Comparison of ENCODE assay signal across 11 mouse cellular contexts in genomic region chr1:193448793-193449393, GRCm38 (mm10).
A peak's percentile ranks its signal among the peaks of the same experiment; 100 is the strongest.
DNase-seq lines count a peak whose midpoint lies in the region; ATAC-seq lines count a peak whose summit lies in the region.
"Had no signal": no experiment of that assay in that cellular context is flagged by ENCODE, and none has a peak within 500 bp of the region (broad histone marks: within the 10 kb centered on the region; RNA-seq: fewer than 3 reads in every experiment).

No protein-coding gene starts in this region.

- H3K4me2 ChIP-seq in kidney, embryonic 14.5 days (replicated peaks; ENCODE audit: low read depth, low read length) = no peak overlapping the region
- H3K4me2 ChIP-seq in midbrain, embryonic 12.5 days (replicated peaks) = no peak overlapping the region
- no peak overlapping the region for H3K4me2 ChIP-seq in midbrain, embryonic 14.5 days (ENCODE audit: low read length)
- no peak overlapping the region for H3K4me2 ChIP-seq in stomach, embryonic 15.5 days
- H3K4me2 ChIP-seq: liver, embryonic 12.5 days had no signal

- no peaks in the 10 kb centered on the region for H3K9me3 ChIP-seq in heart, embryonic 10.5 days
- no peaks in the 10 kb centered on the region for H3K9me3 ChIP-seq in kidney, embryonic 14.5 days (ENCODE audit: control insufficient read depth, low read length)
- no peaks in the 10 kb centered on the region for H3K9me3 ChIP-seq in midbrain, embryonic 12.5 days
- no peaks in the 10 kb centered on the region for H3K9me3 ChIP-seq in midbrain, embryonic 14.5 days (ENCODE audit: control insufficient read depth, low read length)
- no peaks in the 10 kb centered on the region for H3K9me3 ChIP-seq in stomach, embryonic 15.5 days
- H3K9me3 ChIP-seq: G1E; liver, embryonic 12.5 days; neural tube, embryonic 12.5 days had no signal

- H3K27ac ChIP-seq in heart, embryonic 10.5 days = peak overlapping the region; percentile 70
- peak overlapping the region; percentile 80; the same call in 1 of the 2 replicates for H3K27ac ChIP-seq in kidney, embryonic 14.5 days (ENCODE audit: low read depth, low read length)
- H3K27ac ChIP-seq in midbrain, embryonic 12.5 days (replicated peaks) = no peak overlapping the region
- H3K27ac ChIP-seq in midbrain, embryonic 14.5 days (replicated peaks; ENCODE audit: low read depth, low read length) = no peak overlapping the region
- H3K27ac ChIP-seq in stomach, embryonic 15.5 days = 0 out of 2 replicates have a peak overlapping the region, but pooled peaks have one; percentile 13
- H3K27ac ChIP-seq: liver, embryonic 12.5 days; neural tube, embryonic 12.5 days had no signal

- no peaks in the 10 kb centered on the region for H3K27me3 ChIP-seq in heart, embryonic 10.5 days (ENCODE audit: insufficient read depth, poor library complexity, severe bottlenecking)
- no peaks in the 10 kb centered on the region for H3K27me3 ChIP-seq in kidney, embryonic 14.5 days (ENCODE audit: control insufficient read depth, insufficient read depth, low read length)
- no peaks in the 10 kb centered on the region for H3K27me3 ChIP-seq in midbrain, embryonic 12.5 days
- H3K27me3 ChIP-seq in midbrain, embryonic 14.5 days (ENCODE audit: control insufficient read depth, insufficient read depth, low read length) = no peaks in the 10 kb centered on the region
- H3K27me3 ChIP-seq in stomach, embryonic 15.5 days (replicated peaks) = no peaks in the 10 kb centered on the region
- H3K27me3 ChIP-seq: liver, embryonic 12.5 days; neural tube, embryonic 12.5 days had no signal

- H3K36me3 ChIP-seq in heart, embryonic 10.5 days = no peaks in the 10 kb centered on the region
- no peaks in the 10 kb centered on the region for H3K36me3 ChIP-seq in kidney, embryonic 14.5 days (ENCODE audit: control insufficient read depth, insufficient read depth, low read length)
- H3K36me3 ChIP-seq in midbrain, embryonic 12.5 days = no peaks in the 10 kb centered on the region
- H3K36me3 ChIP-seq in midbrain, embryonic 14.5 days (ENCODE audit: control insufficient read depth, insufficient read depth, low read length) = no peaks in the 10 kb centered on the region
- no peaks in the 10 kb centered on the region for H3K36me3 ChIP-seq in stomach, embryonic 15.5 days
- H3K36me3 ChIP-seq: G1E; liver, embryonic 12.5 days; neural tube, embryonic 12.5 days had no signal

- H3K9ac ChIP-seq in kidney, embryonic 14.5 days (ENCODE audit: low read depth, low read length) = no peak overlapping the region
- H3K9ac ChIP-seq in midbrain, embryonic 12.5 days (replicated peaks) = no peak overlapping the region
- no peak overlapping the region for H3K9ac ChIP-seq in midbrain, embryonic 14.5 days (replicated peaks; ENCODE audit: low read length)
- no peak overlapping the region for H3K9ac ChIP-seq in stomach, embryonic 15.5 days
- H3K9ac ChIP-seq: liver, embryonic 12.5 days; neural tube, embryonic 12.5 days had no signal

- DNase-seq in heart, embryonic 10.5 days (ENCODE audit: low spot score) = no peak
- DNase-seq in heart, adult 9 months (ENCODE audit: low spot score in 2 of 2) = no peak
- no peak for DNase-seq in kidney, adult 18-20 months
- no peak for DNase-seq in midbrain, embryonic 14.5 days
- no peak for DNase-seq in adrenal gland, postnatal 25 days

- peaks cover 37% of the 10 kb centered on the region for H3K4me1 ChIP-seq in heart, embryonic 10.5 days
- H3K4me1 ChIP-seq in kidney, embryonic 14.5 days (ENCODE audit: control insufficient read depth, insufficient read depth, low read length) = peaks cover 12% of the 10 kb centered on the region
- H3K4me1 ChIP-seq in midbrain, embryonic 12.5 days = peaks cover 19% of the 10 kb centered on the region
- peaks cover 21% of the 10 kb centered on the region for H3K4me1 ChIP-seq in midbrain, embryonic 14.5 days (ENCODE audit: control insufficient read depth, insufficient read depth, low read length)
- peaks cover 7% of the 10 kb centered on the region for H3K4me1 ChIP-seq in stomach, embryonic 15.5 days
- H3K4me1 ChIP-seq: liver, embryonic 12.5 days had no signal

- ATAC-seq in kidney, embryonic 14.5 days (ENCODE audit: low FRiP score, low TSS enrichment) = peak; percentile 50; the same call in 1 of the 2 replicates
- ATAC-seq in midbrain, embryonic 12.5 days (ENCODE audit: low FRiP score, low read depth) = 0 out of 2 replicates have a peak, but pooled peaks have one; percentile 16
- no peak for ATAC-seq in midbrain, embryonic 14.5 days (ENCODE audit: low FRiP score, low TSS enrichment)
- ATAC-seq in stomach, embryonic 15.5 days (ENCODE audit: insufficient read depth, low FRiP score, low read depth) = peak; percentile 61; the same call in 1 of the 2 replicates
- ATAC-seq: liver, embryonic 12.5 days had no signal

- H3K4me3 ChIP-seq in heart, embryonic 10.5 days = no peak overlapping the region
- no peak overlapping the region for H3K4me3 ChIP-seq in kidney, embryonic 14.5 days (ENCODE audit: low read length)
- no peak overlapping the region for H3K4me3 ChIP-seq in midbrain, embryonic 12.5 days
- no peak overlapping the region for H3K4me3 ChIP-seq in midbrain, embryonic 14.5 days (replicated peaks; ENCODE audit: low read depth, low read length)
- no peak overlapping the region for H3K4me3 ChIP-seq in stomach, embryonic 15.5 days (replicated peaks)
- H3K4me3 ChIP-seq: liver, embryonic 12.5 days; neural tube, embryonic 12.5 days had no signal

- WGBS in heart, embryonic 10.5 days = 51% methylated on average over 3 of the region's 3 CpGs
- 53% methylated on average over 3 of the region's 3 CpGs for WGBS in kidney, embryonic 14.5 days
- WGBS in midbrain, embryonic 12.5 days = 69% methylated on average over 3 of the region's 3 CpGs
- WGBS in midbrain, embryonic 14.5 days = 75% methylated on average over 3 of the region's 3 CpGs
- 50% methylated on average over 3 of the region's 3 CpGs for WGBS in stomach, embryonic 15.5 days

Comparison
In these comparisons a context has a peak if more than half of its experiments do, and no peak if none do; other contexts are left out.
1. H3K27ac ChIP-seq: peak in heart, embryonic 10.5 days (single experiment), kidney, embryonic 14.5 days (single experiment) and stomach, embryonic 15.5 days (single experiment); none in midbrain, embryonic 12.5 days (single experiment) and midbrain, embryonic 14.5 days (single experiment).